Mouse (Mus musculus) neutrophil, adult 5-6 weeks (primary cell): ENCODE results near the gene Rab6a. TPM values are rescaled to one million over a fixed set of nuclear protein-coding genes. Genes with fewer than 3 reads are reported as not detected.
A peak's percentile ranks its signal among the peaks of the same experiment; 100 is the strongest.

Experiments
- ATAC-seq: fragments of 151-379, 151-347 bp; 2 replicates; pipeline ENCODE4 v1.8.0; 2017; ENCODE audit warnings: mild to moderate bottlenecking, moderate TSS enrichment; ENCODE audit not compliant: insufficient number of reproducible peaks, poor library complexity, low FRiP score, severe bottlenecking; ENCODE audit errors: extremely low read depth
- total RNA-seq: library from RNA; stranded (forward); fragments of 200-1000 nt; gene quantifications from 2 replicates; pipeline ENCODE4 v1.2.3, GENCODE M21; 2017

The Rab6a gene
- total RNA-seq, 1 experiment from 2014 or later: 104 TPM

GRCm38 (mm10) chr7:100674941-100675340, 67.7 kb downstream of the Rab6a start:
- no peak for ATAC-seq

DNA sequence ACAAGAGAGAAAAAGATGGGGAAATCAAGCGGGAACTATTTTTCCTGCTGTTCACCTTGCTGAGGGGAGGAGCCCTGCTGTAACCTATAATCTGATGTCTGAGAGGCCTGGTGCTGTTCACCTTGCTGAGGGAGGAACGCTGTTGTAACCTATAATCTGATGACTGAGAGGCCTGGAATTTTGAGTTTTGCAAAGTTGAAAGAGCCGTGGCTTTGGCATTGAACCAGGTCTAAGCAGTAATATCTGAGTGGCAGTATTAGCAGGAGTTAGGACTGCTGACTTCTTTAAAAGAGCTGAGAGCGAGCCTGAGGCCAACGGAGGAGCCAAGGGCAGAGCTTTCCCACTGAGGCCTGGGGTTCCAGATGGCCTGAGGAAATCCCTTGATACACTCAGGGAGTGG, 70.8 kb downstream of the Rab6a start:
- no peak for ATAC-seq

GRCm38 (mm10) chr7:100678948-100679880, 72.0 kb downstream of the Rab6a start:
- ATAC-seq: no peak

DNA sequence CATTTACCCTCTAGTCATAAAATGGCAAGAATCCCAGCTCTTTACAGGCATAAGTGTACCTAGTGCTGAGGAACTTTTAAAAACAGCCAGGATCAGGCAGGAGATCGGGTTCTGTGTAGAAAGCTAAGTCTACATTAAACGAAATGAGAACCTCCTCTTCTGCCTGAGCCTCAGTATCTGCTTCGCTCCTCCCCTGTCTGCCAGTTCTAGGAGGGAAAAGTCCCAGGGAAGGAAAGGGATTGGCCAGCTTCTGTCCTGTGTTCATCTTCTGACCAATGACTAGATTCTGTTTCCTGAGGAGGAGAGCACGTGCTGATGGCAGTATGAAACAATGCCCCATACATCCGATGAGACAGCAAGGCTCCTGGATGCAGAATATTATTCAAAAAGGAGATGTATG, 73.9 kb downstream of the Rab6a start:
- ATAC-seq: no peak

DNA sequence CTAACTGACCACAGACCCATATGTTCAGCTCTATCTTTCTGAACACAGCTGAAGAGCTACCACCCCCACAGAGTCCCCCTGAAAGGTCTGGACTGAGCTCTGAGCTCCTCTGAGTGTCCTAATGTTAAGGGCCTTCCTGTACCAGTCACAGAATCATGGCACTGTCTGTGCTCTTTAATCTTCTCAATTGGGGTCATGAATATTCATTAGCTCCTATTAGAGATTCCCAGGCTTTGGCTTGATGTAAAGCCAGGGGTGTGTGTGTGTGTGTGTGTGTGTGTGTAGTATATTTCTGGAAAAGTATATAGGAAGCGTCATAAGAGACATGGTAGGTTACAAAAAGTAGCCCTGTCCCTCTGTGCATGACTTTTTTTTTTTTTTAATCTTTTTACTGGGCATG, 76.0 kb downstream of the Rab6a start:
- no peak for ATAC-seq

- ATAC-seq: no peak
These were observed 76.9 kb downstream of the Rab6a start for GRCm38 (mm10) chr7:100684081-100684480.

GRCm38 (mm10) chr7:100684538-100684937, 77.3 kb downstream of the Rab6a start:
- no peak for ATAC-seq

GRCm38 (mm10) chr7:100685061-100686030, 78.1 kb downstream of the Rab6a start:
- peak; percentile 80 for ATAC-seq

GRCm38 (mm10) chr7:100688471-100688870, 81.3 kb downstream of the Rab6a start:
- ATAC-seq: no peak

Other genes with a start within 250 kb of the Rab6a start
- 31.9 and 50.4 TPM in 2 replicates for gene C2cd3, start 235.2 kb upstream of the Rab6a start, total RNA-seq
- 34.4 and 40.6 TPM in 2 replicates for gene Ppme1, start 235.1 kb upstream of the Rab6a start, total RNA-seq
- gene Ucp3, start 134.4 kb upstream of the Rab6a start, total RNA-seq: not detected in 2 replicates
- 453 and 500 TPM in 2 replicates for gene Ucp2, start 114.1 kb upstream of the Rab6a start, total RNA-seq
- 1.0 and 1.5 TPM in 2 replicates for gene Dnajb13, start 92.5 kb upstream of the Rab6a start, total RNA-seq
- 9.5 and 16.9 TPM in 2 replicates for gene Coa4, start 70.3 kb upstream of the Rab6a start, total RNA-seq
- gene Mrpl48, start 891 bp downstream of the Rab6a start, total RNA-seq: 30.7 and 31.6 TPM in 2 replicates
- 0.35 TPM in 1 of 2 replicates, not detected in the other for gene Plekhb1, start 55.0 kb downstream of the Rab6a start, total RNA-seq
- gene Fam168a, start 99.2 kb downstream of the Rab6a start, total RNA-seq: 13.3 and 13.4 TPM in 2 replicates